Mouse (Mus musculus) erythroblast, embryonic 14.5 days (primary cell): ENCODE results near the gene Ppt2.

Experiments
- GATA1 ChIP-seq: IDR thresholded peaks from 2 replicates; pipeline ENCODE4 v1.6.1; 2012; ENCODE audit warnings: low read length, inconsistent platforms, mixed read lengths
- TAL1 ChIP-seq: IDR thresholded peaks from 3 replicates; pipeline ENCODE4 v1.6.1; 2012; ENCODE audit warnings: low read length, inconsistent platforms, mixed read lengths

DNA sequence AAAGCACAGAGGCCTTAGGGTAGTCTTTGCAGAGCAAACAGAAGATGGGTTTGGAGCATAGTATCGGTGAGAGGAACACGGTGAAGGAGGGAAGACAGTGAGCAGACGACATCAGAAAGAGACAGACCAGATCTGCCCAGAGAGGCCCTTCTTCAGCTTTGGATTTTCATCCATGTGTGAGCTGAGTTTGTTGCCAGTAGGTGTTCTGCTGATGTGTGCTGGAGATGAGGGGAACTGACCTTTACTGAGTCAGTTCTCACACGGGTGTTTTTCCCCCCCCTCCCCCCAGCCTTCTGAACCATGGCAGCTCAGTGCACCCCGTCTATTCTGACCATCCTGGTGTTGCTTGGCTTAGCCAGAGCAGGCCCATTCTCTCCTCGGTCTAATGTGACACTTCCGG is 41.9 kb upstream of the Ppt2 start, which contains the start of gene Tnxb:
- no peak for TF ChIP-seq GATA1
- TF ChIP-seq TAL1 = no peak
